Mouse (Mus musculus) heart, postnatal 36 days (tissue): ENCODE results near the gene Psen2. TPM values are rescaled to one million over a fixed set of nuclear protein-coding genes. Genes with fewer than 3 reads are reported as not detected.

Experiments used
- DNase-seq, 2 experiments: peaks; one replicate each; pipeline ENCODE4 v3.0.0; 2021 to 2022
- intact Hi-C: fragments of 180-260 bp; cut with DNase I; formaldehyde crosslinking; loops from one replicate; pipeline ENCODE4 v1.15.1; 2025
- total RNA-seq, 2 experiments: library from RNA; stranded (reverse); gene quantifications; 2 replicates each; pipeline ENCODE4 v1.2.3; 2021

The Psen2 gene
- total RNA-seq, 2 experiments from 2014 or later: 13.2 to 15.8 TPM

DNA sequence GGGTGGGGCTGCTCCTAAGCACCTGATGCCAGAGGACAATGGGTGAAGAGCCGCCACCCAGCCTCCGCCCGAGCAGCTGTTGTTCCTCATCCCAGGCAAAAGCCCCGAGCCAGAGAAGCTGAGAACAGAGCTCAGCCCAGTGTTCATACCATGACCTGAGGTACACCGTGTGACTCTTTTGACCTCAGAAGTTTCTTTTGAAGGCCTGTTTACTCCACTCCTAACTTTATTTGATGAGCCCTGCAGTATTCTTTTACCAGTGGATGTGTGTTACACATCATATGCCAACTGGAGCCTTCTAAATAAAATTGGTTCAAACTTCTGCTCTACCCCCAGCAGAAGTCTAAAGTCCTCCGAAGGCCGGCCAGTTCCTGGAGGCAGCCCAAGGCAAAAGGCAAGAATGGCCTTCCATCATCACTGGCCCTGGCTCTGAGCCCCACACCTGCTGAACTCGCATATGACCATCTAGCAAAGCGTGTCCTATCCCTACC lies 52.4 kb downstream of the Psen2 start:
- intact Hi-C loops: no loop called here
- no peak for DNase-seq

GRCm38 (mm10) chr1:180210031-180210432 lies 53.2 kb downstream of the Psen2 start:
- intact Hi-C loops: no loop called here
- DNase-seq: no peak

GRCm38 (mm10) chr1:180208370-180208769 lies 54.9 kb downstream of the Psen2 start:
- DNase-seq: no peak
- intact Hi-C loops: no loop called here

DNA sequence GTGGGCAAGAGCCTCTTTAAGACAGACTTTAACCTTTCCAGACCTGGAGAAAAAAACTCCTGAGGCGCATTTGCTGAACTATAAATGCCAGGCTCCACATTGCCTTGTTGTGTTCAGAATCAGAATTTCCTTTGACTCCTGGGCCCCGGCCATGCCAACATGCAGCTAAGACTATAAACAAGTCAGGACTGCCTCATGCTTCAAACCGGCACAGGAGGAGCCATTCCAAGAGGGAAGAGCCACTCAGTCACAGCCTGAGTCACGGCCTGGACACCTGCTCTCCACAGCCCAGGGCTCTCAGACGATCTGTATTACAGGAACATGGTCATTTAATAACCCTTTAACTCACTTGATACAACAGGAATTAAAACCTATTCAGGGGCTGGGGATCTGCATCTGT lies 62.5 kb downstream of the Psen2 start:
- DNase-seq: no peak
- intact Hi-C loops: no loop called here

DNA sequence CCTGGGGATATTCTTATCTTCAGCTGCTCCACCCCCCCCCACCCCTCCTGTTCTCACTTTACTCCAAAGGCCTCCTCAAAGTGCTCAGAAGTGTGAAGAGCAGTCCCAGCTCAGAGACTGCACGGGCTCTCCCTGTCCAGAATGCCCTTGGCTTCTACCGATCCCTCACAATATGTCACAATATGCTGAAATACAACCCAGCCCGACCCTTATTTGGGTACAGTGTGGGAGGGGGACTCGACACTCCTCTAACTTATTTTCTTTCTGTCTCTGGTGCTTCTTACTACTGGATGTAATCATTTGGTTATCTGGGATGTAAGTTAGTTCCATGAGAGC lies 63.6 kb downstream of the Psen2 start:
- DNase-seq: no peak
- intact Hi-C loops: no loop called here

DNA sequence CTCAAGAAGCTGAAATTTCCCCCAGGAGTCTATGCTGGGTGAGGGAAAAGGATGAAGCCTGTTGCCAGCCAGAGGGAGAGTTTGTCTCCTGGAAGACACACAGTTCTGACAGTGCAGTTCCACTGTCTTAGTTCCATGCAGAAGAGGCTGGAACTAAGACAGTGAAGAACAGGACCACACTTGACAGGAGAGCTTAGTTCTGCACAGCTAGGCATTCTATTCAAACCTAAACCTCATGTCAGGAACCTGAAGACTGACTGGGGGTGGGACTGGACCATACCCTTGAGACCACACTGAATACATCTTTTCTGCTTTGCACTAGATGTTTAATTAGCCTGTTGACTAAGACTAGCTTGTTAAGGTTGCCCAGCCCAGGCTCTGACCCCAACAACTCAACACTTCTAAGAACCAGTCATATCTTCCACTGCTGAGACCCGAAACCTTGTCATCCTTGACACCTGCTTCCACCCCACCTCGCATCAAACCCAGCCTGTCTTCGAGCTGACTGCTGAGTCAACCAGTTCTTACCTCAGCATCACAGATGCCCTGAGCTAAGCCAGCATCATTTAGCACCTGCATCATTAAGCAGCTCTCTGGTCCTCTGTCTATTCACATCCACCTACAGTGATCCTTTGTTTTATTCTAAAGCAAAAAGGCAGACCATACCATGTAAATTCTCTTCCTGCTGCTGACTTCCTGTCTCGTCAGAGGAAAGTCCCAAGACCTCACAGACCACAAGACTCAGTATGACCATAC lies 64.1 kb downstream of the Psen2 start, which contains the start of gene Coq8a:
Gene Coq8a (minus strand): TSS at position 644 of the 756 bp plus-strand sequence.
- intact Hi-C loops: no loop called here
- DNase-seq: no peak

GRCm38 (mm10) chr1:180197956-180198355 lies 65.3 kb downstream of the Psen2 start:
- DNase-seq: no peak
- intact Hi-C loops: no loop called here

DNA sequence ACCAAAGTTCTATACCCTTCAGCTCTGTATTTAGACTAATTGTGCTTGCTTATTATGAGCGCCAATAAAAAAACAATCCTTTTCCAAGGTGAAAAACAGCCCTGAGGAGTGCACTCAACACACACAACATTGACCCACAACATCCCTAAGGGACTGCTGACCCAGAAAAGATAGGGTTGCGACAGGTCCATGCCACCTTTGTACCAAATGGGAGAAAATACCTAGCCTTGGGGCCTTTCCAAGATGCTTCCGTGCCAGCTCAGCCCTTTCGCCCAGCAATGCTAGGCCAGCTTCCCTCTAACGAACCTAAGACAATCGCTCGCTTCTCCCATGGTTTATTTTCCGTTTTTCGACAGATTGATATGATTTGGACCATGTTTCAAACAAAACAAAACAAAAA lies 66.7 kb downstream of the Psen2 start:
- intact Hi-C loops: no loop called here
- no peak for DNase-seq

DNA sequence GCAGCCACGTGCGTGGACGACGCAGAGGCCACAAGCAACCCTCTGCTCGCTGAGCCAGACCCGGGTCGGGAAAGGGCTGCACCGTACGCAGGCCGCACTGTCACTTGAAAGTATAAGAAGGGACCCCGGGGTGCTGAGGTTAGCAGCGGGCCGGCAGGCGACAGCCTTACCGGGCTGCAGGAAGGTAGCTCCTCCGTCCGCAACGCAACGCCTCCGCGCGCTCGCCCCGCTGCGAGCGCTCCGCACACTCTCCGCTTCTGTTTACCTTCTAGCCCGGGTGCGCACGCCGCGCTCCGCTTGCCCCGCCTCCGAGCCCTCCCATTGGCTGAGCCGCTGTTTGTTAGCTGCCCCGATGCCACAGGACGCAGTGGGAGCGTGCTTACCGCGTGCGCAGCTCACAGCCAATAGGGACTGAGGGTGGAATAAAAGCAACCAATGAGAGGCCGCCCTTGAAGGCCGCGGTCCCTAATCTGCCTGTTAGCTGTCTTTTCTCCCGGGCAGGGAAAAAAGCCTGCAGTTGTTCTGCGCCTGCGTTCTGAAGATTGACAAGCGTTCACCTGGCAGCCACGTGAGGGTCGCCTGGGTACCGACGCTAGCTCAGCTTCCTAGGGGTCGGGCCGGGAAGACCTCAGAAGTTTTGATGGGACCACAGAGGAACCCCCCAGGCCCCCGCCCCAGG lies 67.4 kb downstream of the Psen2 start:
- DNase-seq: peak; percentile 96
- intact Hi-C loops: no loop called here

- intact Hi-C loops: no loop called here
- DNase-seq: peak; percentile 58 to 73
These were observed 68.3 kb downstream of the Psen2 start for GRCm38 (mm10) chr1:180194781-180195471.

DNA sequence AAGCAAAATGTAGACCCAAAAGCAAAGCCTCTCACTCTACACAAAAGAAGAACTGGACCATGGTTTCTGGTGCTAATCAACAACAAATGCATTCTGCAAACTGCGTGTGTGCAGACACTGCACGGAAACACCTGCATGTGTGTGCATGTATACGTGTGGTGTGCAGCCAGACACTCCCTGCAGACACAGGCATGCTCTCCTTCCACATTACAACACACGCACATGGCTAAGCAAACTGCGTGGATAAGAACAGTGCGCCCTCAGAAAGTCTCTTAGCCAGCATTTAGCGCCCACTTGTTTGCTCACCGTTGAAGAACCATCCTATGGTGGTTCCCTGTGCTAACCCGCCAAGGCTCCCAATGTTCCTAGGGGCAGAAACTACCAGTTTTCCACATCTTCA lies 69.2 kb downstream of the Psen2 start:
- intact Hi-C loops: no loop called here
- peak in 1 of 2 experiments; percentile 16 for DNase-seq

DNA sequence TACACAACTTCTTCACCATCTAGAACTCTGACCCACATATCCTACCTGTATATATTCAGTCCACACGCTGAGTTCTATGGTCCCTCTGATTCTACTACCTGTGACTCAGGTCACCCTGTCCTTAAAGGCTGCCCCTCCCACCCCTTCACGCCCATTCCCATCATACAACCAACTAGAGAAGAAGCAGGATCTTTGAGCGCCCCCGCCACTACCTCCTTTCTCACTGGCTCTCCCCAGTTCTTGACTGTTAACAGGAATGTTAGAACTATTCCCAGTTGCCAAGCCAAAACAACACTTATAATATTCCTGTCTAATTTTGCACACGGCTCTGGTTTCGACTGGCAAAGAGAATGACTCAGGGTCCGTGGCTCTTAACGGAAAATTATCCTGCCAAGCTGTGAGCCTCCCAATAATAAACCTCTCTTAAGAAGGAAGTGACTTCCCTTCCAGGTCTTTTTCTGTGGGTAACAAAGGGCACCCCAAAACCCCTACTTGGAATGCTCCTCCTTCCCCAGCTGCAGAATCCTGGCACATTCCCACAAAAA lies 69.8 kb downstream of the Psen2 start:
- intact Hi-C loops: no loop called here
- DNase-seq: peak in 1 of 2 experiments; percentile 5

DNA sequence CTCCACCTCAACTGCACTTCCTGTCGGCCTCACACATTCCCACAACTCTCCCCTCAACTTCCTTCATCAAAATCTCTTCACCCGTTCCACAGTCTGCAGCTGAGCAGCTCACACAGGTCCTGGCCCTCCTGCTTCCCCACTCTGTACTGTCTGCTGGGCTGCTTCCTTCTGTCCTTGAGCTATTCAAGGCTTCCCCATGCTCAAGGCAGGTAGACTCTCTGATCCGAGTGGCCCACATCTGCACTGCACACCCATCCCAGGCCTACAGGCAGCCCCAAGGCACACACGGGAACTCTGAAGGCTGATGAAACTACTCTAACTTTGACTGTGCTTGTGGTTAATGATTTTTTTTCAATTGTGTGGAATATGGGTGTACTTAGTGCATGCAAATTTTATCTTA lies 70.4 kb downstream of the Psen2 start:
- DNase-seq: no peak
- intact Hi-C loops: no loop called here

DNA sequence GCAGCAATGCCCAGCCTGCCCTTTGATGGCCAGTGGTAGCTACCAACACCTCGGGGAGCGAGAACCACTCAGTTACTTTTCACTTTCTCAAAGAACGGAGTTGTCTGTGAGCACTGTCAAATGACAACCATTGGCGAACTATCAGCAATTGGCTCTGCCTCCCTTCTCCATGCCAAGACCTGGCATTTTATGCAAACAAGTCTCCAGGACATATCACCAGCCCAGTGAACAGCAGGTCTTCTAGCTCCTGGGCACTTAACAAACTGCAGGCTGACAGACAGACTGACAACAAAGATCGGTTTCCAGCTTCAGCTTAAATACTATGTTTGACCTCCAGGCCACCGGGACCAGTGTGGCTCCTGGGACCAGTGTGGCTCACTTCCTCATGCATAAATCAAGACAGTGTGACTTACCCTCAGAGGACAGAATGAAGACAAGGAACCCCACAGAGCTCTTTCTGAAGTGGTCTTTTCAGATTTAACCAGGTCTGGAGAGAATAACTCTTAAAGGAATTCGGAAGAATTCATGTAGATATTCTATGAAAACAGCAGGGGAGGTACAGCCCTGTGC lies 71.5 kb downstream of the Psen2 start:
- intact Hi-C loops: no loop called here
- DNase-seq: no peak

- intact Hi-C loops: no loop called here
- DNase-seq: no peak
These were observed 72.1 kb downstream of the Psen2 start for GRCm38 (mm10) chr1:180191112-180191511.

- intact Hi-C loops: no loop called here
- no peak for DNase-seq
These were observed 74.3 kb downstream of the Psen2 start for GRCm38 (mm10) chr1:180188951-180189350.

DNA sequence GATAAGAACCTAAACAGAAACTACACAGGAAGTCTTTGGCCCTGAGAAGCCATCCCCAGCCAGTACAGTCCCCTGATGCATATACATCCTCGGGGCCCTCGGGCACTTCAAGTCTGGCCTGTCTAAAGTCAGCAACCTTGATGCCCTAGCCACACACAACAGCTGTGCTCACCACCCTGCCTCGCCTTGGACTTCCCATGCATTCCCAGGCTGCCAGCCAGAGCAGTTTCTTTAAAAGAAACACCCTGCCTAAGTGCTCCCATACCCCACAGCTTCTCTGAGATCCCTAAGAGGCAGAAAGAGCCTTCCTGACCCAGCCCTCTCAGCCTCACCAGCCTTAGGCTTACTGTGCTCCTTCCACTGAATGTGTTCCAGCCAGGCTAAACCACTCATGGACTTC lies 76.9 kb downstream of the Psen2 start:
- intact Hi-C loops: no loop called here
- DNase-seq: no peak

GRCm38 (mm10) chr1:180185877-180186276 lies 77.4 kb downstream of the Psen2 start:
- DNase-seq: no peak
- intact Hi-C loops: no loop called here

DNA sequence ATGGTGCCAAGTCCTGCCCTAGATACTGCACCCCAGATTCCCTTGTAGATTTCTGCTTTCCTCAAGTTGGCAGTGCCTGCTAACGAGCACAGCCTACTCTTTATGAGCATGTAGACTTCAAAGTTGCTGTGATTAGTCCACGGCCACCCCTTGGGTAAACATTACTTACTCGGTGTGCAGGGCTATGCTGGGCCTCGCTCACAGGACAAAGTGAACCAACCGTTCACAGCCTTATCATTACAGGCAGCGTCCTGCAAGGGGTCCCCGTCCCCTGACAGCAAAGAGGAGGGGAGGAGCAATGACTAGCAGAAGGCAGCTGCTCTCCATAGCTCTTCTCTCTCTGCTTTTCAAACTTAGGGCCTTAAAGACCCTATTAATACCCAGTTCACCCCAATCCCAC lies 78.5 kb downstream of the Psen2 start:
- intact Hi-C loops: no loop called here
- DNase-seq: no peak

GRCm38 (mm10) chr1:180183525-180184159 lies 79.6 kb downstream of the Psen2 start:
- no peak for DNase-seq
- intact Hi-C loops: no loop called here
